Mouse (Mus musculus): Measurements from ENCODE around the gene Zfp354c.

- TF ChIP-seq CTCF (IDR thresholded peaks at IDR 0.05; ENCODE audit: extremely low read depth, insufficient read depth, low read length): no peak
- no peak for TF ChIP-seq POLR2A (IDR thresholded peaks at IDR 0.05; ENCODE audit: extremely low read depth, insufficient read depth, low read length)
Observed at GRCm38 (mm10) chr11:50814233-50814632, 13.3 kb downstream of the Zfp354c start.

Measured in cortical plate, adult 2 months (tissue).